Mouse (Mus musculus) brain, embryonic 14.5 days (tissue): Measurements from ENCODE around the gene Rasl11b.

Experiments used
- CTCF ChIP-seq: fragments of 200-500 bp; IDR thresholded peaks from 2 replicates; pipeline ENCODE4 v1.5.1; 2012; ENCODE audit warnings: inconsistent platforms, mild to moderate bottlenecking, moderate library complexity, borderline replicate concordance; ENCODE audit not compliant: insufficient read depth, insufficient read length; ENCODE audit errors: extremely low read depth
- POLR2A ChIP-seq: fragments of 200-500 bp; IDR thresholded peaks from 2 replicates; pipeline ENCODE4 v1.6.1; 2012; ENCODE audit warnings: mild to moderate bottlenecking, inconsistent platforms, borderline replicate concordance; ENCODE audit not compliant: poor library complexity, insufficient read depth, insufficient read length, severe bottlenecking; ENCODE audit errors: extremely low read depth

- TF ChIP-seq CTCF (no peak), POLR2A (no peak)
Measured at GRCm38 (mm10) chr5:74200481-74200880, 5.4 kb downstream of the Rasl11b start.
